Mouse (Mus musculus) left cerebral cortex, adult 11 months (tissue): ENCODE results near the gene Qrich2.
"Not testable (repeated sequence)": the region's sequence is repeated elsewhere in the genome, so short reads cannot be mapped to it uniquely, and the experiment has no call there.

Source experiments
- DNase-seq: peaks from one replicate; pipeline ENCODE4 v3.0.0; 2022; ENCODE audit warnings: low spot score

The Qrich2 gene

GRCm38 (mm10) chr11:116430723-116431427 is 35.2 kb downstream of the Qrich2 start:
- no peak for DNase-seq

DNA sequence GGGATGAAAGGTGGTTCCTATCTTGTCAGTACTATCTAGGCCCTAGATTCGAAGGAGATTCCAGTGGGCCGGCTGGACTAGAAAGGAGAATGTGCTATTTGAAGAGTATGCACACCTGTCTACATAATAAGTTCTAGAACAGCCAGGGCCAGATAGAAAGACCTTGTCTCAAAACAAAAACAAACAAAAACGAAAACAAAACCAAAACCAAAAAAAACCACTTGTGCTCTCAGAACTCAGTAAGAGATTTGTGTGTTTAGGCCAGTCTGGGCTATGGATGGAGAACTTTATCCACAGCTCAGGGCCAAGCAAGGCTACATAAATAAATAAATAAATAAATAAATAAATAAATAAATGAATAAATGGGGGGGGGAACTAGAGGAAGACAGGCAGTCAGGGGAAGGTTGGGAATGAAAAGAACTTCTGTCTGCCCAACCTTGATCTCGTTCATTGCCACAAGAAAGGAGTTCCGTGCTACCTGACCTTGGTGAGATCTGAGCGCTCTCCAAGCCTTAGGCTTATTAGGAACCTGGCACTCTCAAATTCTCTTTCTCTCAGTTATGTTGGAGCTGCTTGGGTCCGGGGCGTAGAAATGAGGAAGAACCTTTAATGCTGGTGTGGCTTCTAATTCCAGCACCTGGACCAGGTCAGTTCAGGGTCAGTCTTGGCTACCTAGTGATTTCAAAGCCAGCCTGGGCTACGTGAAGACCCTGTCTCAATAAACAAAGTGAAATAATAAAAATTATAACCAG is 36.0 kb downstream of the Qrich2 start:
- DNase-seq = no peak

DNA sequence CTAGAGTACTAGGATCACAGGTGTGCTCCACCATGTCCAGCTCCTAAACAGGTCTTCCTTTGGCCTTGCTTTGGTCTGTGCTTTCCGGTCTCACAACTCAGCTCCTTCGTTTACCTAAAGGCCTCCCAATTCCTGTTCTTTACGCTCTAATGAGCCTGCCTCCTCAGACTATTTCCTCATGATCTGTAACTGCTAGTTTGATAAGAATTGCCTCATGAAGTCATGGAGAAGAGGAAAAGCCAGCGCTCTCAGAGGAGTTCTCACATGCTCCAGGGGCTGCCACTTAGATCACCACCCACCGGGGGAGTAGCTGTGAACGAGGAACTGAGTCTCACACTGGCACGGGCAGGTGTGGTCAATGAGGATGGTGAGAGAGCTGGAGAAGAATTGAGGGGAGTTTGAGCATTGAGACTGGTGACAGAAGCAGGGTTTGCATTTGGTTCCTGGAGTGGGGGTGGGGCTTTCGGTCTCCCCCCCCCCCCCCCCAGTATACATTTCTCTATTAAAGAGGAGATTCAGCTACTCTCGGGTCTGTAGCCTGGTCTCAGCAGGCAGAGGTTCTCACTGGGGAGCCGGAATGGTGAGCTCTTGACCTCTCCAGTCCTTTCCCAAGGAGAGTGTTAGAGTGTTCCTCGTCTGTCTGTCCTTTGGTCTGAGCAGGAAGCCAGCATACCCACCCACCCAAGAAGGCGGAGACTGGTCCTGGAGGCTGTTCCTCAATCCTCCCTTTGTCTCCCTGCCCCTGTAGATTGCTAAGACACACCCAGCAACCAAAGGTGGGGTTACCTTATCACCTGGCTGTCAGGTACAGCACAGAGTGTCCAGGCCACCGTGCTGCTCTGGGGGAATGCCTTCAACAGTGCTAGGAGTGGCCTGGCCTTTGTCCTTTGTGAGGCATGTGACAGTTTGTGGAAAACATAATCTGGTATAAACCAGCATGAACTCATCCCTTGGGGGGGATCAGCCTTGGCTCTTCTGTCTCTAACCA is 36.9 kb downstream of the Qrich2 start:
- no peak for DNase-seq

DNA sequence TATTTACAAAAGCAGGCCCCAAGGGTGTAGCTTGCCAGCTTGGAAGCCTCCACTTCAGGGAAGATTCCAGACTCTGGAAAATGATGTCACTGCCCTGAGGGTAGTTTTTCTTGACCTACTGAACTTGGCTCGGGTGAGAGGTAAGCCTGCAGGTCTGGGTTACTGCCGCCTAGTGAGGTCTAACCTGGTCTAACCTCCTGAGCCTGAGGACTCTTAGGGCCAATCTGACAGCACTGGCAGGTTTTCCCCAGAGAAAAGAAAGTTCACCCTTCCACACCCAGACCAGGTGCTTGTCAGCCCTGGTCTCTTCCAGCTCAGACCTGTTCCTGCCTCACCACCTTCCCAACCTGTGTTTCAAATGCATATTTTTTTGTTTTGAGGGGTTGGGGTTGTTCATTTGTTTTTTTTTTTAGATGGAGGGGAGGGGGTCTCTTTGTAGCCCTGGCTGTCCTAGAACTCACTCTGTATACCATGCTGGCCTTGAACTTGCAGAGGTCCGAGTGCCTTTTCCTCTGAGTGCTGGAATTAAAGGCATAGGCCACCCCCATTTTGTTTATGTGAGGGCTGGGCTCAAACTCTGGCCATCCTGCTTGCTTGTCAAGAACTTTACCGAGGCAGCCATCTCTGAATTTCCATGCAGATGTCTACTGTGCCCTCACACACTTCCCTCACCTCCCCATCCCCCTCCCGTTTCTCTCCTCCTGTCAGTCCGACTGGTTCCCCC is 39.0 kb downstream of the Qrich2 start:
- DNase-seq = no peak

GRCm38 (mm10) chr11:116426328-116426727 is 39.7 kb downstream of the Qrich2 start:
- not testable (repeated sequence) for DNase-seq

DNA sequence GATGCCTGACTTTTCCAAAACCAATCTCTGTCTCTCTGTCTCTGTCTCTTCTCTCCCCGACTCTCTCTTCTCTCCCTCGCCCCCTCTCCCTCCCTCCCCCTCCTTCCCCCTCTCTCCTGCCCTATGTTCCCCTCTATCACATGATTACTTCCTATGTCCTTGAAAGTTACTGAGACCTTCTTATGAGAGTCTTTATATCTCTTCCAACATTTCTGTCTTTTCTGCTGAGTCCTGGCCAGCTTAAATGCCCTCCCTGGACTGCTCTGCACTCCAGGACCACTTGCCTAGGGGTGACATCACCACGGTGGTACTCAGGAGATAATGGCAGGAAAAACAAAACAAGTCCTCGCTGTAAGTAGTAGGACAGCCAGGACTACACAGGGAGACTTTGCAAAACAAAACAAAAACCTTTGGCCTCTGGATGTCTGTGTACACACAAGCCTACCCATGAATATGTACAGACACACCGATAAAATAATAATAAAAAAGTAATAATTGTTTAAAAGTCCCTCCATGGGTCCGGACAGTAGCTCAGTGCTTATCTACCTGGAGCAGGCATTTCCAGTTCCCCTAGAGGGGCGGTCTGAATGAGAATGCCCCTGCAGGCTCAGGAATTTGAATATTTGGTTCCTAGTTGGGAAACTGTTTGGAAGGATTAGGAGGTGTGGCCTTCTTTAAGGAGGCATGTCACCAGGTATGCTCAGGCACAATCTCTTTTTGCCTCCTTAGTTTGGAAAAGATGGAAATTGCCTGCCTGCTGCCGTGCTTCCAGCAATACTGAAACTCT is 41.2 kb downstream of the Qrich2 start:
- no peak for DNase-seq

DNA sequence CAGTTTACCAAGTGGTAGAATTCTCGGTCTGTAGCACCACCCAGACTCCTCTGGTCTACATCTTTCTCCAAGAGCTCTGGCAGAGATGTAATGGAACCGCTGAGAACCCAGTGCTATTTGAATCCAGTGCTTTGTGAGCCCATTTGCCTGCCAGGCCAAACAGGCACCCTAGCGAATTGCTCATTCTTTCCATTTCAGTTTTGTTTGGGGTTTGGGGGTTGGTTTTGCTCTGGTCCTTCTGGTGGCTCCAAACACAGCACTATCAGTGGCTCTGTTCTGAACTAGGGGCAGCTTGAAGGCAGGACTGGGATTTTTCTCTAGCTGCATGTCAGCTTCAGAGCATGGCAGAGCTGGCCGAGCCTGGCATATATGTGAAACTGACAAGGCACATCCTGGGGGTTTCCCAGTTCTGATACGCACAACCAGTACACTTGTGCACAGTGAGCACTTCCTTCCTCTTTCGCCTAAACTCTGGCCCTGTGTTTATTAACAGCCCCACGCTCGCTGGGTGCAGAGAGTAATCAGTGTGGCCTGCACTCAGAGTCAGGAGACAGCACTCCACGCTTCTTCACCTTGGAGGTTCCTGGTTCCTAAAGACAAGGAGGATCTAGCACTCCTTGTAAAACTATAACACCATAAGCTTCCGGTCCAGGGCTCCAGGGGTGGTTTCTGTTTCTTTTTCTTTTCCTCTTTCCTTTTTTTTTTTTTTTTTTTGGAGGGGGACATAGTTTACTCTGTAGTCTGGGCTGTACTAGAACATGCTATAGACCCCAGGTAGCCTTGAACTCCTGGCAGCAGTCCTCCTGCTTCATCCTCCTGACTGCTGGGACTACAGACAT is 42.0 kb downstream of the Qrich2 start:
- DNase-seq = no peak

- DNase-seq = no peak
Measured at GRCm38 (mm10) chr11:116423214-116423613, 42.8 kb downstream of the Qrich2 start.

DNA sequence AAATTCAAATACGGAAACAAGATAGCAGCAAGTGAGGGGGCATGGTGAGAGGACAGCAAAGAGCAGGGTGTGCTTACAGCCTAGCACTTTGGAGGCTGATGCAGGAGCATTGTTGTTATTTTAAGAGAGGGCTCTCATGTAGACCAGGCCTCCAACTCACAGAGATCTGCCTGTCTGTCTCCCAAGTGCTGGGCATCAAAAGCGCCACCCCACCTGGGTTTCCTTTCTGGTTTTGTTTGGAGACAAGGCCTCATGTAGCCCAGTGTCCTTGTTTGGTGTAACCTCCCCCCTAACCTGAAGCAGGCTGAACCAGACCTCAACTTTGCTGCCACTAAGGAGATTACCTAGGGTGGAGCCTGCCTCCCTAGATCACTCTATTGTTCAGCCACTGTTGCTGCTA is 43.5 kb downstream of the Qrich2 start:
- DNase-seq = no peak

DNA sequence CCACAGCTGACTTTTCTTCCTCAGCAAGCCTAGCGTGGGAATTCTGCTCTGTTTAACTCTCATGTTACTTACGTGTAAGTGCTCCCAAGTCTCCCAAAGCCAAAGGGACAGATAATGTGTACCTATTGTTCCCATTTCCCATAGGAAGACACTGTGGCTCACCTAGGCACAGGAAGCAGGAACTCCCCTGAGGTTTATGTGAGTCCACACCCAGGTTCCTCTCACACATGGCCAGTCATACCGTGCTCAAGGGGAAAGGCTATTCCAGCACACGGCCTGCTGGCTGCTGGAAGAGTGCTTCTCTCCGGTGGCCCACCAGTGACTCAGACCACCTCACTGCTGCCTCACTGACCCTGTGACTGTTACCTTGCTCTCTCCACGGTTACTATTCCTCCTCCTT is 44.9 kb downstream of the Qrich2 start:
- no peak for DNase-seq

DNA sequence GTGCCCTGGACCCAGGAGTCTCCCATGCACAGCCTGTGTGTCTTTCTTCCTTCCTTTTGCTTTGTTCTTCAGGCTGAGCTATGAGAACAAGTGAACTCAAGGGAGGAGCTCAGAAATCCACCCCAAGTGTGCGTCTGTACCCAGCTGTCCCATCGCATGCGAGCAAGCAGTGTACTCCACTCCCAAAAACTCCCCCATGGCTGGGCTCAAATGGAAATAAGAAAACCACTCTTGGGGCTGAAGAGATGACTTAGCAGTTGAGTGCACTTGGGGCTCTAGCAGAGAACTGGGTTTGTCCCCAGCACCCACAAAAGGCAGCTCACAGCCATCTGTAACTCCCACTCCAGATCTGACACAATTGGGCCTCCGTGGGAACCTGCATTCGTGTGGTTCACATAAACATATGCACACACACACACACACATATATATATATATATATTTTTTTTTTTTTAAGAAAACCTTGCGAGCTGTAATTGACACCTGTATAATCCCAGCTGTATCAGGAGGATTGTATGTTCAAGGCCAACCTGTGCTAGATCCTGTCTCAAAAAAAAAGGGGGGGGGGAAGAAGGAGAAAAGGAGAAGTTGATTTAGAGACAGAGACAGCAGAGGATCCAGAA is 47.1 kb downstream of the Qrich2 start:
- no peak for DNase-seq

- no peak for DNase-seq
Measured at GRCm38 (mm10) chr11:116418194-116418840, 47.7 kb downstream of the Qrich2 start.

- no peak for DNase-seq
Measured at GRCm38 (mm10) chr11:116417054-116417453, 49.0 kb downstream of the Qrich2 start.

- DNase-seq = no peak
Measured at GRCm38 (mm10) chr11:116416196-116416943, 49.7 kb downstream of the Qrich2 start.

- DNase-seq = no peak
Measured at GRCm38 (mm10) chr11:116413631-116414022, 52.4 kb downstream of the Qrich2 start.

DNA sequence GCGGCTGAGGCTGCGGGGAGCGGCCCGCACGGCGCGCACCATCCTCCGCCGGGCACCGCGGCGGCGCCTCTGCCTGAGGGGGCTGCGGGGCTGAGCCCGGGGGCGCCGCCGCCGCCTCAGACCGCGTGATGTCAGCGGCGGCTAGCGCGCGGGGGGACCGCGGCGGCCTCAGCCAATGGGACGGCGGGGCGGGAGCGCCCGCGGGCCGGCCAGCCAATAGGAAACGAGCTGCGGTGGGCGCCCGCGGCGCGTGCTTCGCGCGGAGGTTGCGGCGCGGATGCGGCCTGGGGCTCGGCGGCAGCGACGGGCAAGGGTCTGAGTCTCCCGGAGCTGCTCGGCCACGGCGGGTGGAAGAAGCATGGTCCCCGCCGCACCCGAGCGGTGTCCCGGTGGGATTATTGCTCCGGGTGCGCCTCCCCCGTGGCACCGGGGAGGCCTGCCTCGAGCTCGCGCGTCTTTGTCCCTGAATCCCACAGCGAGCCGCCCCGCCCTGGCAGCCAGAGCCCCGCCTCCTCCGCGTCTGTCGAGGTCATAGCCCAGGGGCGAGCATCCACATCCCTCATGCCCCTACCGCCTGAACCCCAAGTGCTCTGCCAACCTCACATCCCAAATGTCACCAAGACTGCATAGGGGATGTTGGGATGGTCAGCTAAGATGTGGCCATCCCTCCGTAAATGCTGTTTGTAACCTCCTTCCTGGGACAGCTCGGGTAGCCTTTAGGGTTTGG is 53.0 kb downstream of the Qrich2 start, which contains the start of gene Rnf157:
Gene Rnf157 (minus strand): TSS at position 129 of the 727 bp plus-strand sequence.
- DNase-seq = peak; percentile 77

- DNase-seq = no peak
Measured at GRCm38 (mm10) chr11:116412028-116412827, 53.8 kb downstream of the Qrich2 start.
